Mouse (Mus musculus): ENCODE measurements around the gene Vav3.

DNA sequence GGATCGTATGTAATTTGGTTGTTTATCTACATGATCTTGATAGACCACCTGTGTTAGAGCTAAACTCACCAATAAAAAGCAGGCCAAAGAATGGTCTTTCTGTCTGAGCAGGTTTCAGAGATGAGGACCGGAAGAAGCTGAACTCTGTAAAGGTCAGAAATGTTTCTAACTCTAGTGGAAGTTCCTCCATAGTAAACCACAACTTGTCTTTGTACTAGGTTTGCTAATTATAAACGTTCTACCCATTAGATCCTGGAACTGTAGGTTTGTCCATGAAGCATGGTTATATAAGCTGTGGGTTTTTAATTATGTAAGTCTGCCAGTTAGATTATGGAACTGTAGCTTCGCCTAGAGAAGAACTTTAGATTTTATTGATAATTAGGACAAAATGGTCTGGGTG, 20.3 kb downstream of the Vav3 start:
- no peak for TF ChIP-seq GATA1 (IDR thresholded peaks at IDR 0.05; ENCODE audit: borderline replicate concordance, low read length)
- TF ChIP-seq FLI1 (IDR thresholded peaks at IDR 0.05; ENCODE audit: low read length) = no peak
